Mouse (Mus musculus): ENCODE results near the gene Nrn1l.

DNA sequence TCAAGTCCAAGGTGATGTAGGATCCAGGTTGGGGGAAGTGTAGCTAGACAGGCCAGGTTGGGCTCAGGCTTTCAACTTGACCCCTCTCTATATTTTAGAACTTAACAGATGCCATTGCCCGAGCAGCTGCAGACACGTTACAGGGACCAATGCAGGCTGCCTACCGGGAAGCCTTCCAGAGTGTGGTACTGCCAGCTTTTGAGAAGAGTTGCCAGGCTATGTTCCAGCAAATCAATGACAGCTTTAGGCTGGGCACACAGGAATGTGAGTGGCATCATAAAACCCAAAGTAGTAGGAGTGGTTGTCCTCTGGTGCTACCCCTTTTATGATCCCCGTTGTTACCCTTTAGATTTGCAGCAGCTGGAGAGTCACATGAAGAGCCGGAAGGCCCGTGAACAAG is 2.5 kb upstream of the Nrn1l start:
- TF ChIP-seq CTCF (conservative IDR thresholded peaks at IDR 0.05; ENCODE audit: insufficient read depth, insufficient read length, low read depth, low read length) (no peak), POLR2A (IDR thresholded peaks at IDR 0.05; ENCODE audit: low read depth, low read length) (no peak)

All from kidney, adult 2 months (tissue).